Mouse (Mus musculus) midbrain, embryonic 15.5 days (tissue): ENCODE measurements around the gene Bend5. TPM values are rescaled to one million over a fixed set of nuclear protein-coding genes. Genes with fewer than 3 reads are reported as not detected.

Experiments
- ATAC-seq: fragments of 200-750 bp; cut with Nextera tagmentation; replicated peaks from 2 replicates; pipeline ENCODE4 v1.8.0; 2017; ENCODE audit warnings: moderate TSS enrichment
- H3K27ac ChIP-seq: fragments of 300-500 bp; sonication (generic); 2 replicates; pipeline ENCODE4 v1.5.1; 2015; ENCODE audit warnings: mild to moderate bottlenecking, inconsistent platforms
- H3K27me3 ChIP-seq: fragments of 300-500 bp; sonication (generic); replicated peaks from 2 replicates; pipeline ENCODE4 v1.6.1; 2015; ENCODE audit warnings: inconsistent platforms
- H3K36me3 ChIP-seq: fragments of 300-500 bp; sonication (generic); replicated peaks from 2 replicates; pipeline ENCODE4 v1.6.1; 2015; ENCODE audit warnings: inconsistent platforms
- H3K4me1 ChIP-seq: fragments of 300-500 bp; sonication (generic); 2 replicates; pipeline ENCODE4 v1.6.1; 2015; ENCODE audit warnings: inconsistent platforms
- H3K4me2 ChIP-seq: fragments of 300-500 bp; sonication (generic); 2 replicates; pipeline ENCODE4 v1.6.1; 2015; ENCODE audit warnings: inconsistent platforms, mild to moderate bottlenecking, moderate library complexity
- H3K4me3 ChIP-seq: fragments of 300-500 bp; sonication (generic); 2 replicates; pipeline ENCODE4 v1.5.1; 2015; ENCODE audit warnings: mild to moderate bottlenecking, inconsistent platforms
- H3K9ac ChIP-seq: fragments of 300-500 bp; sonication (generic); 2 replicates; pipeline ENCODE4 v1.6.1; 2015; ENCODE audit warnings: mild to moderate bottlenecking, inconsistent platforms
- H3K9me3 ChIP-seq: fragments of 300-500 bp; sonication (generic); 2 replicates; pipeline ENCODE4 v1.6.1; 2016; ENCODE audit warnings: inconsistent platforms
- WGBS: fragments of 180-500 bp; shearing (Covaris S2); methylation state at CpG from one replicate; pipeline ENCODE4 v1.1.7; 2015; ENCODE audit warnings: mixed read lengths; 5-methylcytosine and 5-hydroxymethylcytosine counted together
- polyA plus RNA-seq: library from polyadenylated mRNA; unstranded; fragments of >200 nt; fragmentation: Nextera tagmentation; extraction: Ambion mirVana; gene quantifications from 2 replicates; pipeline ENCODE4 v1.2.1, GENCODE M21; 2015

Gene Bend5
- polyA plus RNA-seq, 1 experiment from 2014 or later = 77.5 TPM

GRCm38 (mm10) chr4:111443906-111444615 is 29.3 kb downstream of the Bend5 start:
- Histone ChIP-seq H3K27ac (peak overlapping the region; percentile 76), H3K9me3 (no peaks in the 10 kb centered on the region), H3K27me3 (no peaks in the 10 kb centered on the region), H3K9ac (no peak overlapping the region; the same call in 1 of the 2 replicates), H3K36me3 (peaks cover 2% of the 10 kb centered on the region; the same call in 1 of the 2 replicates), H3K4me3 (no peak overlapping the region), H3K4me1 (peaks cover 51% of the 10 kb centered on the region), H3K4me2 (no peak overlapping the region)
- peak; percentile 51 for ATAC-seq
- 26% methylated on average over 10 of the region's 10 CpGs for whole genome bisulfite sequencing

GRCm38 (mm10) chr4:111444616-111445160 is 29.9 kb downstream of the Bend5 start:
- 4% methylated on average over 1 of the region's 1 CpGs for WGBS

GRCm38 (mm10) chr4:111447918-111448317 is 33.1 kb downstream of the Bend5 start:
- no peaks in the 10 kb centered on the region for H3K27me3 ChIP-seq
- no peak overlapping the region for H3K9ac ChIP-seq
- no peaks in the 10 kb centered on the region for H3K9me3 ChIP-seq
- no peak overlapping the region for H3K4me2 ChIP-seq
- WGBS = 92% methylated on average over 3 of the region's 3 CpGs
- no peak for ATAC-seq
- no peak overlapping the region for H3K27ac ChIP-seq
- peaks cover 2% of the 10 kb centered on the region; the same call in 1 of the 2 replicates for H3K36me3 ChIP-seq
- peaks cover 22% of the 10 kb centered on the region for H3K4me1 ChIP-seq
- no peak overlapping the region for H3K4me3 ChIP-seq

More at GRCm38 (mm10) chr4:111444616-111445160, 29.9 kb downstream of the Bend5 start:
- Histone ChIP-seq H3K9ac (no peak overlapping the region), H3K4me2 (no peak overlapping the region), H3K4me3 (no peak overlapping the region), H3K27ac (peak overlapping the region; percentile 76), H3K4me1 (peaks cover 50% of the 10 kb centered on the region), H3K27me3 (no peaks in the 10 kb centered on the region), H3K36me3 (peaks cover 2% of the 10 kb centered on the region; the same call in 1 of the 2 replicates), H3K9me3 (no peaks in the 10 kb centered on the region)
- peak; percentile 51 for ATAC-seq

GRCm38 (mm10) chr4:111448586-111448985 is 33.8 kb downstream of the Bend5 start:
- no peaks in the 10 kb centered on the region for H3K27me3 ChIP-seq
- no peak for ATAC-seq
- no peak overlapping the region for H3K27ac ChIP-seq
- no peak overlapping the region for H3K4me2 ChIP-seq
- peaks cover 16% of the 10 kb centered on the region for H3K4me1 ChIP-seq
- H3K9ac ChIP-seq = no peak overlapping the region
- peaks cover 2% of the 10 kb centered on the region; the same call in 1 of the 2 replicates for H3K36me3 ChIP-seq
- no peaks in the 10 kb centered on the region for H3K9me3 ChIP-seq
- no peak overlapping the region for H3K4me3 ChIP-seq
- 98% methylated on average over 4 of the region's 4 CpGs for WGBS

GRCm38 (mm10) chr4:111449442-111450199 is 34.8 kb downstream of the Bend5 start:
- H3K36me3 ChIP-seq = peaks cover 9% of the 10 kb centered on the region; the same call in 1 of the 2 replicates
- 75% methylated on average over 7 of the region's 7 CpGs for WGBS

GRCm38 (mm10) chr4:111451283-111451918 is 36.6 kb downstream of the Bend5 start:
- ATAC-seq = peak; percentile 34; the same call in 1 of the 2 replicates
- Histone ChIP-seq H3K4me3 (no peak overlapping the region), H3K9me3 (no peaks in the 10 kb centered on the region), H3K27ac (no peak overlapping the region), H3K36me3 (peaks cover 17% of the 10 kb centered on the region; the same call in 1 of the 2 replicates), H3K4me2 (no peak overlapping the region), H3K27me3 (no peaks in the 10 kb centered on the region), H3K9ac (no peak overlapping the region), H3K4me1 (peaks cover 4% of the 10 kb centered on the region; the same call in 1 of the 2 replicates)
- 87% methylated on average over 7 of the region's 7 CpGs for WGBS

More at GRCm38 (mm10) chr4:111449442-111450199, 34.8 kb downstream of the Bend5 start:
- H3K27me3 ChIP-seq = no peaks in the 10 kb centered on the region
- H3K4me1 ChIP-seq = peaks cover 6% of the 10 kb centered on the region
- no peak overlapping the region for H3K27ac ChIP-seq
- ATAC-seq = no peak
- no peak overlapping the region for H3K4me3 ChIP-seq
- no peak overlapping the region for H3K9ac ChIP-seq
- H3K4me2 ChIP-seq = no peak overlapping the region
- no peaks in the 10 kb centered on the region for H3K9me3 ChIP-seq

- no peak overlapping the region for H3K4me2 ChIP-seq
- H3K4me1 ChIP-seq = peaks cover 12% of the 10 kb centered on the region; the same call in 1 of the 2 replicates
- H3K27ac ChIP-seq = no peak overlapping the region
- H3K4me3 ChIP-seq = no peak overlapping the region
- H3K36me3 ChIP-seq = peaks cover 17% of the 10 kb centered on the region; the same call in 1 of the 2 replicates
- no peaks in the 10 kb centered on the region for H3K27me3 ChIP-seq
- ATAC-seq = no peak
- 95% methylated on average over 5 of the region's 5 CpGs for WGBS
- H3K9ac ChIP-seq = no peak overlapping the region
- H3K9me3 ChIP-seq = no peaks in the 10 kb centered on the region
Observed at GRCm38 (mm10) chr4:111452192-111452591, 37.4 kb downstream of the Bend5 start.

GRCm38 (mm10) chr4:111453275-111453674 is 38.5 kb downstream of the Bend5 start:
- no peak overlapping the region for H3K4me2 ChIP-seq
- H3K4me3 ChIP-seq = no peak overlapping the region
- peaks cover 17% of the 10 kb centered on the region; the same call in 1 of the 2 replicates for H3K36me3 ChIP-seq
- 0 out of 2 replicates have a peak, but pooled peaks cover 12% of the 10 kb centered on the region for H3K4me1 ChIP-seq
- H3K9me3 ChIP-seq = no peaks in the 10 kb centered on the region
- no peak overlapping the region for H3K27ac ChIP-seq
- 70% methylated on average over 3 of the region's 3 CpGs for WGBS
- ATAC-seq = no peak
- H3K27me3 ChIP-seq = no peaks in the 10 kb centered on the region
- no peak overlapping the region for H3K9ac ChIP-seq

GRCm38 (mm10) chr4:111455621-111456020 is 40.8 kb downstream of the Bend5 start:
- Histone ChIP-seq H3K27me3 (no peaks in the 10 kb centered on the region), H3K4me2 (no peak overlapping the region), H3K9ac (no peak overlapping the region), H3K27ac (no peak overlapping the region), H3K4me3 (no peak overlapping the region), H3K36me3 (peaks cover 28% of the 10 kb centered on the region; the same call in 1 of the 2 replicates), H3K9me3 (no peaks in the 10 kb centered on the region), H3K4me1 (0 out of 2 replicates have a peak, but pooled peaks cover 12% of the 10 kb centered on the region)
- WGBS = 92% methylated on average over 5 of the region's 5 CpGs
- no peak for ATAC-seq

- Histone ChIP-seq H3K4me1 (0 out of 2 replicates have a peak, but pooled peaks cover 12% of the 10 kb centered on the region), H3K36me3 (peaks cover 29% of the 10 kb centered on the region; the same call in 1 of the 2 replicates), H3K27ac (no peak overlapping the region), H3K4me3 (no peak overlapping the region), H3K27me3 (no peaks in the 10 kb centered on the region), H3K9ac (no peak overlapping the region), H3K4me2 (no peak overlapping the region), H3K9me3 (no peaks in the 10 kb centered on the region)
- ATAC-seq = no peak; the same call in 1 of the 2 replicates
- WGBS = 80% methylated on average over 5 of the region's 5 CpGs
Observed at GRCm38 (mm10) chr4:111457568-111457967, 42.8 kb downstream of the Bend5 start.

GRCm38 (mm10) chr4:111467293-111467773 is 52.5 kb downstream of the Bend5 start:
- no peak overlapping the region for H3K4me3 ChIP-seq
- H3K4me2 ChIP-seq = no peak overlapping the region
- no peak overlapping the region for H3K9ac ChIP-seq
- H3K36me3 ChIP-seq = no peaks in the 10 kb centered on the region
- no peaks in the 10 kb centered on the region for H3K27me3 ChIP-seq
- H3K4me1 ChIP-seq = peaks cover 6% of the 10 kb centered on the region
- H3K27ac ChIP-seq = no peak overlapping the region
- ATAC-seq = 0 out of 2 replicates have a peak, but pooled peaks have one; percentile 40
- H3K9me3 ChIP-seq = no peaks in the 10 kb centered on the region
- 74% methylated on average over 2 of the region's 2 CpGs for WGBS
